Mouse (Mus musculus) MEL (cell line): ENCODE measurements around the gene Susd6.

Experiments used
- CTCF ChIP-seq, 3 experiments: IDR thresholded peaks in 2 of 3; conservative IDR thresholded peaks in 1 of 3; 2 replicates each; pipeline ENCODE4 v1.5.1; 2011 to 2012; ENCODE audit warnings: low read length in 3 of 3, low read depth in 2 of 3, mild to moderate bottlenecking in 2 of 3, improper control_type of control experiment in 1 of 3, inconsistent platforms in 1 of 3, mixed read lengths in 1 of 3, moderate library complexity in 1 of 3; ENCODE audit not compliant: control insufficient read depth in 1 of 3, insufficient read depth in 1 of 3, poor library complexity in 1 of 3, severe bottlenecking in 1 of 3
- E2F4 ChIP-seq: IDR thresholded peaks from 2 replicates; pipeline ENCODE4 v1.6.1; 2011; ENCODE audit warnings: low read depth, low read length, improper control_type of control experiment, borderline replicate concordance
- MAFK ChIP-seq: IDR thresholded peaks from 2 replicates; pipeline ENCODE4 v1.6.1; 2011; ENCODE audit warnings: low read depth, mild to moderate bottlenecking, low read length, improper control_type of control experiment, borderline replicate concordance

DNA sequence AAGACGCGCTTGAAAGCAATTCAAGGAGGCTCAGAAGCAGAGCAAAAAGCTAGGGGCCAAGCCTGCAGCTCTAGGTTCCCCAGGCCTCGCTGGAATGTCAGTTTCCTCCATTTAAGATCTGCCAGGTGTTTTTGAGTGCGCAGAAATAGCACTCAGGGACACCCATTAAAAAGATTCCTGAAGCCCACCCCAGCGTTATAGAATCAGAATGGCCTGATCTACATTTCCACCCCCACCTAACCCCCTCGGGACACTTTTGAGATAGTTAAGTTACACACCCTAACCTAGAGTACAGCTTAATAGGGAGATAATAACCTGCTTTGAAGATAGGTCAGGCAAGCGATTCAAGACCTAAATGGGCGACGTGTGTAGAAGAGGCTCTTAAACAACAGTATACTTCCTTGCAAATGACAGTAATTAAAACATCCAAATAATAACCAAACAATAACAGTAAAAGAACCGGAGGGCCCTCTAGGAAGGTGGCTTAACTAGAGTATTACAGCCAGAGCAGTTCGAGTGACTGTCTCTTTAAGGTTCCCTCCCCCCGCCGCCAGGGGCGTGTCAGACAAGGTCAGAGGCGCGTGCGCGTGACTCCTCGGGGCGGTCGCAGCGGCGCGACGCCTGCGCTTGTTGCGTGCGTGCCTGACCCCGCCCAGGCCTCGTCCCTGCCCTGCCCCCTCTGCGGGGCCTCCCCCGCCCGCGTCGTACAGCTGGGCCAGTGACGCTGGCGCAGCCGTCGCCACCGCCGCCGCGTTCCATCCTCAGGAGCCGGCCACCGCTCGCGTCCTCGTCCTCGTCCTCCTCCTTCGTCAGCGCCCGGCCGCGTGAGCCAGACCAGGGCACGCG, at the start of gene Susd6:
- TF ChIP-seq E2F4 (no peak), MAFK (no peak), CTCF (IDR thresholded peaks at IDR 0.05 in 2 of 3, conservative IDR thresholded peaks at IDR 0.05 in 1 of 3; ENCODE audit: control insufficient read depth in 1 of 3, insufficient read depth in 1 of 3, low read depth in 2 of 3, low read length in 3 of 3, poor library complexity in 1 of 3, severe bottlenecking in 1 of 3) (no peak)
